Comparison of ENCODE assay signal across 9 mouse cellular contexts in the genomic region with DNA sequence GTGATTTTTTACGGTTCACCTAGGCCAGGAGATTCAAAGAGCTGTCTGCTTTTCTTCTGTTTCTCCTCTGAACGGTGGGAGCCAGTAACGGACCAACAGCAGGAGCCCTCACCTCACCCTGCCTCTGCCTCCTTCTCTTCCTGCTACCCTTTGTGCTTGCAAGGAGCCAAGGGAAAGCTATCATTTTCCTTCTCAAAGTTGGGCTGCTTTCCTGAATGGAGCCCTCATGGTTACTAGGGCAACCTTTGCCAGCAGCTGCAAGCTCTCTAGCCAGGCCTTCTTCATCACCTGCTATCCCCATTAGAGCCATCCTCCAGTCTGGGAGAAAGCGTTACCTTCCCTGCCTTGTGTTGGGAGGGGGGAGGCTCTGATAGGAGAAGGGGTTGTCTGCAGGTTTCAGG. TPM values are rescaled to one million over a fixed set of nuclear protein-coding genes. Genes with fewer than 3 reads are reported as not detected.
A peak's percentile ranks its signal among the peaks of the same experiment; 100 is the strongest.
DNase-seq lines count a peak whose midpoint lies in the region; ATAC-seq lines count a peak whose summit lies in the region.
"Had no signal": no experiment of that assay in that cellular context is flagged by ENCODE, and none has a peak within 500 bp of the region (broad histone marks: within the 10 kb centered on the region; RNA-seq: fewer than 3 reads in every experiment).

No protein-coding gene starts in this region.

- H3K4me1 ChIP-seq in heart, embryonic 11.5 days (ENCODE audit: control insufficient read depth, insufficient read depth, low read length), result peaks cover 21% of the 10 kb centered on the region
- peaks cover 26% of the 10 kb centered on the region for H3K4me1 ChIP-seq in brown adipose tissue, adult 24 weeks (ENCODE audit: control insufficient read depth, insufficient read depth, insufficient read length, low read length)
- peaks cover 21% of the 10 kb centered on the region for H3K4me1 ChIP-seq in hindbrain, embryonic 11.5 days (replicated peaks; ENCODE audit: control insufficient read depth, insufficient read depth, low read length)
- H3K4me1 ChIP-seq in megakaryocyte, embryonic 14.5 days, result peaks cover 56% of the 10 kb centered on the region

- H3K27ac ChIP-seq in heart, embryonic 11.5 days (ENCODE audit: low read depth, low read length), result peak overlapping the region; percentile 60
- peak overlapping the region; percentile 90 for H3K27ac ChIP-seq in brown adipose tissue, adult 24 weeks (replicated peaks; ENCODE audit: low read depth, low read length)
- H3K27ac ChIP-seq in hindbrain, embryonic 11.5 days (ENCODE audit: low read depth, low read length), result peak overlapping the region; percentile 70

- H3K9ac ChIP-seq in heart, embryonic 11.5 days (ENCODE audit: low read depth, low read length), result no peak overlapping the region
- H3K9ac ChIP-seq in hindbrain, embryonic 11.5 days (ENCODE audit: low read depth, low read length), result no peak overlapping the region

- no peaks in the 10 kb centered on the region for H3K9me3 ChIP-seq in heart, embryonic 11.5 days (replicated peaks; ENCODE audit: control insufficient read depth, low read length)
- H3K9me3 ChIP-seq in hindbrain, embryonic 11.5 days (ENCODE audit: control insufficient read depth, low read length), result no peaks in the 10 kb centered on the region
- no peaks in the 10 kb centered on the region for H3K9me3 ChIP-seq in megakaryocyte, embryonic 14.5 days

- H3K36me3 ChIP-seq in heart, embryonic 11.5 days (ENCODE audit: control insufficient read depth, insufficient read depth, low read length), result peaks cover 3% of the 10 kb centered on the region
- no peaks in the 10 kb centered on the region for H3K36me3 ChIP-seq in hindbrain, embryonic 11.5 days (ENCODE audit: control insufficient read depth, insufficient read depth, low read length)
- H3K36me3 ChIP-seq in megakaryocyte, embryonic 14.5 days (replicated peaks; ENCODE audit: low read length), result peaks cover 16% of the 10 kb centered on the region
- H3K36me3 ChIP-seq: G1E had no signal

- 25% methylated on average over 4 of the region's 4 CpGs for WGBS in heart, embryonic 11.5 days (ENCODE audit: insufficient replicate concordance)
- 2% methylated on average over 4 of the region's 4 CpGs for WGBS in hindbrain, embryonic 11.5 days

- ATAC-seq in heart, embryonic 11.5 days (replicated peaks; ENCODE audit: insufficient number of reproducible peaks, low FRiP score, low TSS enrichment), result no peak
- ATAC-seq in hindbrain, embryonic 11.5 days (ENCODE audit: low FRiP score), result peak; percentile 41

- H3K4me2 ChIP-seq in heart, embryonic 11.5 days, result no peak overlapping the region
- peak overlapping the region; percentile 17; the same call in 1 of the 2 replicates for H3K4me2 ChIP-seq in hindbrain, embryonic 11.5 days (replicated peaks; ENCODE audit: low read depth, low read length)

- no peak for DNase-seq in heart, postnatal 14 days
- DNase-seq in hindbrain, embryonic 11.5 days (ENCODE audit: low spot score), result peak; percentile 61
- DNase-seq in left cerebral cortex, postnatal 4 days, result no peak
- no peak for DNase-seq in left cerebral cortex, postnatal 25 days (ENCODE audit: low spot score in 2 of 2)
- DNase-seq in left cerebral cortex, adult 11 months (ENCODE audit: low spot score), result no peak

- intact Hi-C loops in heart, postnatal 14 days (cut with DNase I), result no loop called here
- intact Hi-C loops in left cerebral cortex, postnatal 4 days (cut with DNase I), result loop anchor here (10.0 kb wide), 1 partner anchor 186 kb away; no protein-coding TSS in a partner anchor
- intact Hi-C loops in left cerebral cortex, postnatal 25 days (cut with DNase I), result no loop called here

- H3K4me3 ChIP-seq in heart, embryonic 11.5 days (ENCODE audit: low read depth, low read length), result no peak overlapping the region
- H3K4me3 ChIP-seq in brown adipose tissue, adult 24 weeks (ENCODE audit: insufficient read depth, low read depth, low read length), result no peak overlapping the region; the same call in 1 of the 2 replicates
- H3K4me3 ChIP-seq in hindbrain, embryonic 11.5 days (ENCODE audit: low read depth, low read length), result no peak overlapping the region
- H3K4me3 ChIP-seq in megakaryocyte, embryonic 14.5 days (replicated peaks), result peak overlapping the region; percentile 62

- H3K27me3 ChIP-seq in heart, embryonic 11.5 days (ENCODE audit: control insufficient read depth, insufficient read depth, low read length), result no peaks in the 10 kb centered on the region
- no peaks in the 10 kb centered on the region for H3K27me3 ChIP-seq in hindbrain, embryonic 11.5 days (ENCODE audit: control insufficient read depth, insufficient read depth, low read length)
- no peaks in the 10 kb centered on the region for H3K27me3 ChIP-seq in megakaryocyte, embryonic 14.5 days (replicated peaks)

RNA-seq across cellular contexts. Expression of gene Dusp6, which starts 6.3 kb away (rescaled TPM):
- polyA plus RNA-seq in heart, embryonic 11.5 days (2014; fragmentation: Nextera tagmentation; extraction: Ambion mirVana), result 45.5 and 59.9 TPM in 2 replicates
- total RNA-seq in heart, postnatal 14 days (2021), result 10 to 100 TPM; 20.9 to 26.1 TPM
- polyA plus RNA-seq in brown adipose tissue, adult 24 weeks (2012; ENCODE audit: insufficient read depth, insufficient read length, missing spikeins), result 47.6 and 47.7 TPM in 2 replicates
- polyA plus RNA-seq in hindbrain, embryonic 11.5 days (2014; fragmentation: Nextera tagmentation; extraction: Ambion mirVana), result 41.3 and 48.3 TPM in 2 replicates
- polyA plus RNA-seq in megakaryocyte, embryonic 14.5 days (2012; ENCODE audit: insufficient read depth, low replicate concordance), result 1.9 and 9.2 TPM in 2 replicates
- total RNA-seq in left cerebral cortex, postnatal 4 days (2021), result 10 to 100 TPM; 52.6 to 53.1 TPM
- total RNA-seq in left cerebral cortex, postnatal 25 days (2021), result 100 to 1,000 TPM; 108 to 109 TPM
- polyA plus RNA-seq: G1E had no signal
